Comparison of ENCODE assay signal across 7 mouse cellular contexts in the genomic region with DNA sequence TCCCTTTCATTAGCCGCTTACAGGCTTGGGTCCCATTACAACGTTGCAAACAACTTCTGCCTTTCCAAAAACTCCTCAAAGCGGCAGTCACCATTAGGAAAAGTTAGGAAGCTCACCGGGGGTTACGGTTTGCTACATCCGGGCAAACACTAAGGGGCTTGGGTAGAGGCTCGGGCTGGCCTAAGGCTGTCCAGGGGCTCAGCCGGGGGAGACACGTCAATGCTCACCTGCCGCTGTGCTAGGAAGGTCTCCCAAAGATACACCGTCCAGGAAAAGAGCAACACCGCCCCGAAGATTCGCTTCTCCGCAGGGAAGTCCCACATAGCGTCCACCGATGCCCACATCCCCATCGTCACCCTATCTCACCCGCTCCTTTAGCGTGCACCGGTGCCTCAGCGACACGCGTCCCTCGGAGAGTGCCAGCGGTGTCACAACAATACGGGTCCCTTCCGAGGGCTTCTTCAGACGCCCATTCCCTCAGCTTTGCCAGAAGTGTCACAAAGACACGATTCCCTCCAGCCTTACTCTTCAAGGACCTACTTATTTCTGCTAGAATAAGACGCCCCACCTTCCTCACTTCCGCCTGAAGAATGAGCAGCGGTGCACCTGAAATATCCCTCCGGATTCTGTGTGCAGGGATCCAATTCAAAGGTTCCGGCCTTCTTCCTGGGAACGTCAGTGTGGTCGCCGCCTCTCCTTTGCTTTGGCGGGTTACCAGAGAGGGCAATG. TPM values are rescaled to one million over a fixed set of nuclear protein-coding genes. Genes with fewer than 3 reads are reported as not detected.
DNase-seq lines count a peak whose midpoint lies in the region; ATAC-seq lines count a peak whose summit lies in the region.

A gene (minus strand): TSS at position 592 of the 729 bp plus-strand sequence.

- peak within 1 kb of the TSS; percentile 73 for H3K4me3 ChIP-seq in intestine, embryonic 15.5 days (replicated peaks)
- peak within 1 kb of the TSS; percentile 82 for H3K4me3 ChIP-seq in midbrain, embryonic 10.5 days

- intact Hi-C loops in gastrocnemius, postnatal 36 days (cut with DNase I) = no loop called here
- intact Hi-C loops in left cerebral cortex, postnatal 25 days (cut with DNase I) = loop anchor here (2.0 kb wide), 1 partner anchor 117 kb away; a partner anchor contains a TSS

- H3K27ac ChIP-seq in intestine, embryonic 15.5 days = peak within 1 kb of the TSS; percentile 48
- H3K27ac ChIP-seq in midbrain, embryonic 10.5 days (replicated peaks) = peak within 1 kb of the TSS; percentile 84

- no peaks in the 10 kb centered on the region for H3K9me3 ChIP-seq in intestine, embryonic 15.5 days
- no peaks in the 10 kb centered on the region for H3K9me3 ChIP-seq in midbrain, embryonic 10.5 days (replicated peaks)

- H3K36me3 ChIP-seq in intestine, embryonic 15.5 days = peaks cover 11% of the 10 kb centered on the region; the same call in 1 of the 2 replicates
- peaks cover 29% of the 10 kb centered on the region for H3K36me3 ChIP-seq in midbrain, embryonic 10.5 days

- ATAC-seq in intestine, embryonic 15.5 days = peak; percentile 93

- H3K27me3 ChIP-seq in intestine, embryonic 15.5 days (replicated peaks) = no peaks in the 10 kb centered on the region
- H3K27me3 ChIP-seq in midbrain, embryonic 10.5 days (ENCODE audit: low read depth, poor library complexity, severe bottlenecking) = no peaks in the 10 kb centered on the region

- peak; percentile 77 for DNase-seq in adrenal gland, adult 18-20 months (ENCODE audit: low spot score in 2 of 2)
- peak; percentile 92 for DNase-seq in embryo, embryonic 11 days
- peak; percentile 64 to 75 for DNase-seq in gastrocnemius, postnatal 36 days
- DNase-seq in left cerebral cortex, postnatal 25 days (ENCODE audit: low spot score in 2 of 2) = peak; percentile 86 to 94
- peak; percentile 87 for DNase-seq in midbrain, embryonic 10.5 days (ENCODE audit: low spot score)
- DNase-seq in right cerebral cortex, postnatal 4 days = peak; percentile 82

- peak within 1 kb of the TSS; percentile 70 for H3K9ac ChIP-seq in intestine, embryonic 15.5 days

- peaks cover 2% of the 10 kb centered on the region; the same call in 1 of the 2 replicates for H3K4me1 ChIP-seq in intestine, embryonic 15.5 days (replicated peaks)
- peaks cover 18% of the 10 kb centered on the region for H3K4me1 ChIP-seq in midbrain, embryonic 10.5 days

- under 1% methylated on average over 39 of the region's 39 CpGs for WGBS in intestine, embryonic 15.5 days
- under 1% methylated on average over 39 of the region's 39 CpGs for WGBS in midbrain, embryonic 10.5 days

- H3K4me2 ChIP-seq in intestine, embryonic 15.5 days (replicated peaks) = peak within 1 kb of the TSS; percentile 77

RNA-seq across cellular contexts. Expression of the gene that starts here (rescaled TPM):
- 10 to 100 TPM; 39.3 to 51.6 TPM for total RNA-seq in adrenal gland, adult 18-20 months (2021)
- 10 to 100 TPM; 15.7 to 16.1 TPM for total RNA-seq in gastrocnemius, postnatal 36 days (2021)
- polyA plus RNA-seq in intestine, embryonic 15.5 days (2015; fragmentation: Nextera tagmentation; extraction: Ambion mirVana) = 35.3 and 37.6 TPM in 2 replicates
- total RNA-seq in left cerebral cortex, postnatal 25 days (2021) = 10 to 100 TPM; 25.4 to 26.1 TPM
- polyA plus RNA-seq in midbrain, embryonic 10.5 days (2016; fragmentation: Nextera tagmentation; extraction: Ambion mirVana) = 29.1 and 31.8 TPM in 2 replicates

Comparison
In these comparisons a context has a peak if more than half of its experiments do, and no peak if none do; other contexts are left out.
1. Peak in every context shown above with its lines: DNase-seq, ATAC-seq, H3K4me3 ChIP-seq and H3K27ac ChIP-seq.